Mouse (Mus musculus): ENCODE data around the gene Fam168a.

Fam168a gene

DNA sequence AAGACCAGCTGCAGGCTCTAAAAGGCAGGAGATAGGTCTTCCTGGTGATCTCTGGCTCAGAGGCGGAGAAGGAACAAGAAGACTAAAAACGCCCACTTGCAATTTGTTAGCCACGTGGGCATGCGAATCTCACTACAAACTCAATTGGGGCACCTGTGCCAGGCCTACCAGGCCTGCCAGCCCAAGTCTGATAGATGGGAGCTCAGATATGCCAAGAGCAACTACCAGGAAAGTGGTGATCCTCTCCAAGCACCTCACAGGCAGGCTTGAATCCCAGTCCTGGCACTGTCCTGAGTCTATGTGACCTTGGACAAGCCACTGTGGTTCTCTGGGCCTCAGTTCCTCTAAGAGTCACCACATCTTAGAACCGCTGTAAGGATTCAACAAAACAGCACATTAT lies 154.8 kb downstream of the Fam168a start:
- intact Hi-C loops (cut with DNase I): no loop called here

DNA sequence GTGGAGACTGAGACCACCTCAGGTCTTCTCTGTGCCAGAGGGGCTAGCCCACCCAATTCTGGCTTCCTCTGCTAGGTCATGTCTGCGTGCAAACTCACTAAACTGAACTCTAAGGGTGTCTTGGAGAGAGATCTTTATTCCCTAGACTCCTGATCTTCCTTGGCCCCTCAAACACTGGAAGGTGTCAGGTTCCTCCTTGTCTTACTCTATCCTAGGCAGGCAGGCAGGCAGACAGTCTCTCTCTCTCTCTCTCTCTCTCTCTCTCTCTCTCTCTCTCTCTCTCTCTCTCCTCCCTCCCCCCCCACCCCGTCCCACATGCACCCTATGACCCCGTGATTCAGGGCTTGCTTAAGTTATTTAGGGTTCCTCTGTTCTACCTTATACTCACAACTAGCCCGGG lies 155.9 kb downstream of the Fam168a start:
- intact Hi-C loops (cut with DNase I): no loop called here

DNA sequence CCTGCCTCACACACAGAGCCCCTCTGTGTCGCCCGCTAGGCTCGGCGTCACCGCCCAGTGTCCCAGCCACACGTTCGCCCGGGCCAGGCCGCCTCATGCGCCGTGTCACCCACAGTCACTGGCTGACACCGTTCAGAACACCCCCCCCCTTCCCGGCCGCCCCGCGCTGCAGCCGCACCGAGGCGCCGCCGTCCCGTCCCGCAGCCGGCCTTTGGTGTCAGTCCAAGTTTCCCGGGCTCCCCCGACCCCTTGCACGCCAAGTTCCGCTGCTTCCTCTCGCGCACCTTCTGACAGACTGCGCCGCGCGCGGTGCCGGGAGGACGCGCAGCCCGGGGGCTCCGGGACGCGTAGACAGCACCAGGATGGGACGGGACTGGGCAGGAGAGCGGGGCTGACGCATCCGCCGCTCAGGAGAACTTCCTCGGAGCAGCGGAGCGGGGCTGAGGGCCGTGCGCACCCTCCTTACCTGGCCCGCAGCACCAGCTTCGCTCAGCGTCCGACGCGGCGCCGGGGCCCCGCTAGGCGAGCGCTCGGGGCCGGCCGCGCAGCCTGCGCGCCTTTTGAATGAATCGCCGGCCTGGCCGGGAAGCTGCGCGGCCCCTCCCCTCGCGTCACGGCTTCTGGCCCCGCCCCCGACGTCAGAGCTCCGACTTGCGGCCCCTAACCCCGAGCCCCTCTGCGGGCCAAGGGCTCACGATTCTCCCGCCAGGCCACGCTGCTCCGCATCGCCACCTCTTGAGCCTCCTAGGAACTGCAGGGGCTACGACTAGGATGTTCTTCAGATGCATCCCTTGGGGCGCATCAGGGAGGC lies 156.6 kb downstream of the Fam168a start, which contains the start of gene Relt:
TSS of gene Relt (minus strand) at position 619 of the 811 bp plus-strand sequence.
- intact Hi-C loops (cut with DNase I): no loop called here

DNA sequence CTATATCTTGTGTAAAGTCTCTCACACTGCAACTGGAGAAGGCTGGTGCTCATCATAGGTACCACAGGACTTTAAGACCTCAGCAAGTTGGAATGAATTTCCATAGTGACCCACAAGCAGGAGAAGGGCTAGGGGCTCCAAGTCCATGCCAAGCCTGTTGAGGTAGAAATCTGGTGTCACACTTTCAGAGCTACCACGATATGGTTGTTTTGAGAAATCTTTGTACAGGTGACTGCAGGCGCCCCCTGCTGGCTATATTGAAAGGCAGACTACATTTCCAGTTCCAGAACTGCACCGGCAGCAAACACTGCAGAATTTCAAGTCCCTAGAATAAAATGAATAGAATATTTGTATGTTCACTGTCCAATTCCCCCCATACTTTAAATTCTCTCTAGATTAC lies 160.2 kb downstream of the Fam168a start:
- intact Hi-C loops (cut with DNase I): loop anchor here (2.0 kb wide), 1 partner anchor 18 kb away; no protein-coding TSS in a partner anchor

DNA sequence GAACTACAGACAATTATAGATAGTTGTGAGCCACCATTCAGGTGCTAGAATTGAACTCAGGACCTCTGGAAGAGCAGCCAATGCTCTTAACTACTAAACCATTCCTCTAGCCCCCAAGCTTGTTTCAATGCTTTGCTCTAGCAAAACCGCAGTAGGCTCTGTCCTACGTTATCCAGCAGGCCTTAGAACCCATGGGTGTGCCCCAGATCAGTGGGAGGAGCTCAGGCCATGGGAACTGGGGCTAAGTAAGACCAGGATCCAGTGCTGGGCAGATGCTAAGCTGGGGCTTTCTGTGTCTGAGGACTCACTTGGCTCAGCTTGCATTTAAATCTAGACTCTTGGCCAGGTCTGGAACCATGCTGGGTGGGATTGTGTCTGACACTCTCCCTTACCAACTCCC lies 161.1 kb downstream of the Fam168a start:
- intact Hi-C loops (cut with DNase I): loop anchor here (2.0 kb wide), 1 partner anchor 19 kb away; no protein-coding TSS in a partner anchor

DNA sequence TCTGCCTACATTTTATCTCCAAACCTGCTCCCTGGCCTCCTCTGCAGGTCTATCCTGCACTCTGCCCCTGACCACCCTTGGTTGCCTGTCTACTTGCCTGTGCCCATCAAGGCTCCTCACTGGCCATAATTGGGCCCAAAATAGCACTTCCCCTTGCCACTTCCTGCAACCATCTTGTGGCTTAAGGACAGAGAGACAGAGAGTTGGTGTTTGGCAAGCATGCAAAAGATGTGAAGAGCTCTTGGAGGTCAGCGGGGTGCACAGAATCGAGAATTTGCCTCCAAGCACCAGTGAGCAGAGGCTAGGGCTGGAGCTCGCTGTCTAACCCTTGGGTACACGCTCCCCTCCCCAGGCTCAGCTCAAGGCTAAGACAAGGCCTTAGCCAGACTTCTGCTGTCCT lies 162.1 kb downstream of the Fam168a start:
- intact Hi-C loops (cut with DNase I): no loop called here

DNA sequence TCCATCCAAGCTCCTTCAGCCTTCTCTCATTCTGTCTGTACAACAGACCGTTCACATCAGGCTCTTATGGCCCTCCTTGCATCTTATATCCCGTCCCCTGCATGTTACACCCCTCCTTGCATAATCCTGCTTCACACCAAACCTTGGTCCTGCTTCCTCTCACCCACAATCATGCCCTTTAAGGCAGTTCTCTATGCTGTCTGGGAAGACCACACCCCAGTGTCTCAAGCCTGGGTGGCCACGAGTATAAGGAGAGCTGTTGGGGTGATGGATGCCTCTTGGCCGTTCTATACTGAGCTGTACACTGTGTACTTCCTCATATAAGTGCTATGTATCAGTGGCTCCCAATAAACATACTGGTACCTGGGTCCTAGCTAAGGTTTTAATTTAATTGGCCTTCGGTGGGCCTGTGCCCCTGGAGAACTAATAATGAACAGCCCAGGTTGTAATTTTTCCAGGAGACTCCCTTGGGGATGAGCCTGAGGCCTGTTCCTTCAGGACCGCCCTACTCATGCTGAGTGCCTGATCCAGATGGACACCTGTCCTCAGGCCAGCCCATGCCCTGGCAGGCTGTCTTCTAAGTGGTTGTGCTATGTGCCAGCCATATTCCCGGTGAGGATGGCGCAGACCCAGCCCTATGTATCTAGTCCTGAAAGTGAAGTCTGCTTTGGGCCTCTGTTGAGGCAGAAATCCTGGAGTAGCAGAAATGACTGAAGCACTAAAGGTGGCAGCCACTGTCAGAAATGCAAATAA lies 163.6 kb downstream of the Fam168a start:
- intact Hi-C loops (cut with DNase I): no loop called here

DNA sequence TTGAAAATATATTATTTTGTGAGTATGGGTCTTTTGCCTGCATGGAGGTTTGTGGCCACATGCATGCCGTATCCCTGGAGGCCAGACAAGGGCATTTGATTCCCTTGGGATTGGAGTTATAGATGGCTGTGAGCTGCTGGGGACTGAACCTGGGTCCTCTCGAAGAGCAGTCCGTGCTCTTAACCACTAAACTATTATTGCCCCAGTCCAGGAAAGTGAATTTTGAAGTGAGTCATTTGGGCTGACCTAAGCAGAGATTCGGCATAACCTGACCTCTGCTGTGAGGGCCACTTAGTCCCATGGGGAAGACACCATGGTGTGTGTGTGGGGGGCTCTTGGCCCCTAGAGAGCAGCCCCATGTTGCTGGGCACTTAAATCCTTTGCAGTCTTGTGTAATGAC lies 164.9 kb downstream of the Fam168a start:
- intact Hi-C loops (cut with DNase I): no loop called here

DNA sequence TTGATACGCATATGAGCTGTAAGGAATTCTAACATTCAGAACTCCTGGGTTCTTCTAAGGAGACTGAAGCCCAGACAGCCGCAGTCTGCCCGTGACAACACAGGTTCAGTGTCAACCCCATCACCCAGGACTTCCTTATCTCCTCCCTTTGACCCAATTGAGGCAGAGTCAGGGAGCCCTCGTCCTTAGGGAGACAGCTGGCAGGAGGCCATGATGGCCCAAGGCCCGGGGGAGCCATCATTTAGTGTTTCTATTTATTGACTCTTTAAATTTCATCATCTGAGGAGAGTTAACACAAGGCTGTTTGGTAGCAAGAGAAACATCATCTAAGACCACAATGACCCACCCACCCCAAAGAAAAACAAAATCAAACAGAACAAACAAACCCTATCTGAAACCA lies 165.5 kb downstream of the Fam168a start:
- intact Hi-C loops (cut with DNase I): no loop called here

DNA sequence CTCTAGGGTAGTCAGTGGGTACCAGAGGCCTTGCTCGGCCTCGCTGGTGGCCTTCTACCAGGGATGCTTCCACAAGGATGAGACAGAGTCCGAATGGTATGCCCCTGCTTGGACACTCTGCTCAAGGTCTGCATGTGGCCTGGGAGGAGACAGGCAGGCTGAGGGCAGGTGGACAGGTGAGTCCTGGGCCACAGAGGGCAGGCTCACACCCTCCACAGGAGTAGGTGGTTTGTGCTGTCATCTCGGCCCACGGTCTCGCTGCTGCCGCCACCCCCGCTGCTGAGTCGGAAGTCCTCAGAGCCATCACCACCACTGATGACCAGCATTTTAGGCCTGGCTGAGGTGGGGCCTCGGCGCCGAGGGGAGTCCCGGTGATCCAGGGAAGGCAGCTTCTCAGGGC lies 166.8 kb downstream of the Fam168a start:
- intact Hi-C loops (cut with DNase I): no loop called here

DNA sequence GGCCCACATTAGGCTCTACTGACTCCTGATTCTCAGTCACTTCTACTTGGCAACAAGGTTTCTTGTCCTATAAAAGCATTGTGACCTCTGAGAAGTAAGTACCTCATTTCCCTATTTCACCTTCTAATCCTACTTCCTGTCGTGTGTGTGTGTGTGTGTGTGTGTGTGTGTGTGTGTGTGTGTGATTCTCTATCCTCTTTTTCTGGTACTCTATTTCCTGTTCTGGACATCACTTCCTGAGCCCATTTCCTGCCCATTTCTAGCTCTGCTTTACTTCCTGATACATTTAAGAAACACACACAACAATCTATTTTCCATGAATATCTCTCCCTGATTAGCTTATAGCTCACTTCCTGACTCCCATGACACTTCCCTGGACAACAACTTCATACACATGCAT lies 169.4 kb downstream of the Fam168a start:
- intact Hi-C loops (cut with DNase I): no loop called here

DNA sequence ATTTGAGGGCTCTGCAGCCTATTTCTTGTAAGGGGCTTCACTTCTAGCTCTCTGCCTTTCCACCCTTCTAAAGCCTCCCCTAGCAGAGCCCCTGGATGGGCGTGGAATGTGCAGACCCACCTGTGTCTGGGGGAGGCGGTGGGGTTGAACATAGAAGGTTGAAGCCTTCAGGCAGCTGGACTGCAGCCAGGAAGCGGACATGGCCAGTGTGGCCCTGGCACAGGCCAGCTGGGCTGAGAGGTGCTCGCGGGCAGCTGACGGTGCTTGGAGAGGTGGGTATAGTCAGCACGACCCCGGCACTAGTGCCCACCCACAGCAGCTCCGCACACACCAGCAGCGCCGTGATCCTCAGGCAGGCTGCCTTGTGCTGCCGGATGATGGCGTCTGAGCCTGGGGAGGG lies 169.9 kb downstream of the Fam168a start:
- intact Hi-C loops (cut with DNase I): no loop called here

DNA sequence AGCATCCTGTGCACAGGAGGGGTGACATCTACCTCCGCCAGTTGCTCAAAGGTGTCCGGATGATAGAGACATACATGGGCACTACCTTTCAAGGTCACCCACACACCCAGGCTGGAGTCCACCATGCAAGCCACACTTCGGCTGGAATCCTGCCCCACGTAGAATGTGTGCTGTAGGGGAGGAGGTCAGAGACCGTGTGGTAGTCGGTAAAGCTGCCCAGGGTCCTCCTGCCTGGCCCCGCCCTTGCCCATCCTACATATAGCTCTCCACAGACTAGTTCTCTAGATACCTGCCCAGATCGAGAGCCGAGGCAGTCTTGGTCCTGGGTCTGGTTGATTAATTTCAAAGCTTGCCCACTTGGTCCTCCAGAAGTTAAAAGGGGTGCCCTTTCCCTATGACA lies 170.3 kb downstream of the Fam168a start:
- intact Hi-C loops (cut with DNase I): no loop called here

DNA sequence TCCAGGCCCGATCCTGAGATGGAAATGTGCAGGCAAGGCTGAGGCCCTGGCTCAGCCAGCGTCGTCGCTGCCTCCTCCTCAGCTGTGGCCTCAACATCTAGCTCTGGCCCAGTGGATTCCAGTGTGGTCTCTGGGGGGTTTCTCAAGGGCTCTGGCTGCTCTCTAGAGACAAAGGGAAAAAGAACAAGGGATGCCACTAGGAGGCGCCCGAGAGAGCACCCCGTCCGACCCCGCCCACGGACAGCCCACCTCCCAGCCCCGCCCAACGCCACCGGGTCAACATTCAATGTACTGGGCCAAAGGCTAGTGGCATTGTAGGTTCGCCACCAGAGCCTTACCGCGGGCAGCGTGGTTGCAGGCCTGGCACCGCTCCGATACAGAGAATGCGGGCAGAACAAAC lies 173.2 kb downstream of the Fam168a start:
- intact Hi-C loops (cut with DNase I): no loop called here

DNA sequence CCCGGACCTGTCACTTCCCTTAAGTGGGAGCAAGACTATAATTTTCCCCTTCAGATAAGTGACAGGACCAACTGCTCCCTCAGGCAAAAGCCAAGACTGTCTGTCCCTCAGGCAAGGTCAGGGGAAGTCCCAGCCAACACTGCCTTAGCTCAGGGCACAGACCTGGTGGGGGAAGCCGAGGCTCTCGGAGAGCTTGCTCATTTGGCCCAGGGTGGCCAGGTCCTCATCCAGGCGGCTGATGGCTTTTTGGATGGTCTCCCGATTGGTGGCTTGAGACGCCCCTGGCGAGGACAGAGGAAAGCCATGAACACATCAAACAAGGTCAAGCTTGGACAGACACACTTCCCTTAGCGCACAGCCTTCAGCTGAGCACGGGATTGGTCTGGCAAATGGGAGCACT lies 175.1 kb downstream of the Fam168a start:
- intact Hi-C loops (cut with DNase I): no loop called here

DNA sequence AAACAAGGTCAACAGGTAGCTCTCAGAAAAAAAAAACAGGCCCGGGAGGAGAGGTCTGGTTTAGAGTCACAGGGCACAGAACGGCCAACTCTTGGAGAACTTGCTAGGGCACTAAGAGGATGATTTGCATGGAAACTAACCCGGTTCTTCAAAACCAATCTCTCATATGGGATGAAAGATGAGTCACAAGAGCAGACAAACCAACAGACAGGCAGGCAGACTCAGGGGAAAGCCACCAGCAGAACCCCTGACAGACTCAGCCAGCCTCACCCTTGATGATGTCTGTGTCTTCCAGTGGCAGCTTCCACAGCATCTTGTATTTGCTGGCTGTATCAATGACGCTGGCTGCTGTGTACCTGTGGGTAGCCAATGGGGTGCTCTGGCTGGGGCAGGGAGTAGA lies 175.5 kb downstream of the Fam168a start:
- intact Hi-C loops (cut with DNase I): no loop called here

DNA sequence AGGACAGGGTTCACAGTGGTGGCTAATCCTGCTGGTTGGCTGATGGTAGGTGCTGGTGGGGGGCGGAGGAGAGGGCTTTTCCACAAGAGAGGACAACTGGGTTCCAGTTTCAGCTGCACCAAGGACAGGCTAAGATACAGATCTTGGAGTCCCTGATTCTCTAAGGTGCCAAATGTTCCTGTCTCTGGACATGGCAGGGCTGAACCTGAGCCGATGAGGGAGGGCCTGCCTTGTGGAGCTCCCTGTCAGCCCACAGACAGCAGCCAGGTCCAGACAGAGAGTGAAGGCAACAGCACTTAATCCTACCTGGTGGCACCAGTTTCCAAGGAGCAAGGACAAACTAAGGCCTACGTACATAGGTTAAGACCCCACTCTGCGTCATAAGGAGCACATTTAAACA lies 178.0 kb downstream of the Fam168a start:
- intact Hi-C loops (cut with DNase I): no loop called here

DNA sequence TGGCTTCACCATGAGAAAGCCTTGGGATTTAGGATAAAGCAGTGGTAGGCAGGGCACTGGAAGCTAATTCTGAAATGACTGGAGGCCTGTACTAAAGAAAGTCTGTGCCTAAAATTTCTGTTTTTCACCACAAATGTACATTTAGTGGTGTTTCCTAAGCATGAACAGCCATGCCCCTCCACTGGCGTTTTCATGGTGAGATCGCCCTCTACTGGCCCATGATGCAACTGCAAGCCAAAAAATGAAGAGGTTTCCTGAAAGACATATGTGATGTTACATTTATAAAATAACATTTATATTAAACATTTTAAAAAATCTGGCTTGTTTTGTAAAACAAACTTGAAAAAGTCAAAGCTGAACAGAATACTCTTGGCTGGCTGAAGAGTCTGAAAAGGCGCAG lies 180.1 kb downstream of the Fam168a start:
- intact Hi-C loops (cut with DNase I): loop anchor here (5.0 kb wide), 1 partner anchor 39 kb away; no protein-coding TSS in a partner anchor
